Mouse (Mus musculus) stomach, embryonic 16.5 days (tissue): ENCODE data around the gene Pcnx. TPM values are rescaled to one million over a fixed set of nuclear protein-coding genes. Genes with fewer than 3 reads are reported as not detected.

Source experiments
- ATAC-seq: fragments of 200-750 bp; cut with Nextera tagmentation; 2 replicates; pipeline ENCODE4 v1.8.0; 2017; ENCODE audit warnings: moderate number of reproducible peaks, moderate TSS enrichment; ENCODE audit not compliant: insufficient read depth, low FRiP score
- H3K27ac ChIP-seq: fragments of 300-500 bp; sonication (generic); 2 replicates; pipeline ENCODE4 v1.5.1; 2014; ENCODE audit warnings: low read length
- H3K27me3 ChIP-seq: fragments of 300-500 bp; sonication (generic); 2 replicates; pipeline ENCODE4 v1.6.1; 2014; ENCODE audit warnings: low read length, control low read depth, mixed read lengths; ENCODE audit not compliant: control insufficient read depth, insufficient read depth
- H3K36me3 ChIP-seq: fragments of 300-500 bp; sonication (generic); 2 replicates; pipeline ENCODE4 v1.6.1; 2014; ENCODE audit warnings: low read length; ENCODE audit not compliant: control insufficient read depth, insufficient read depth
- H3K4me1 ChIP-seq: fragments of 300-500 bp; sonication (generic); 2 replicates; pipeline ENCODE4 v1.6.1; 2014; ENCODE audit warnings: low read length, control low read depth, mixed read lengths; ENCODE audit not compliant: control insufficient read depth, insufficient read depth
- H3K4me2 ChIP-seq: fragments of 300-500 bp; sonication (generic); 2 replicates; pipeline ENCODE4 v1.6.1; 2014; ENCODE audit warnings: low read depth, low read length, mixed read lengths
- H3K4me3 ChIP-seq: fragments of 300-500 bp; sonication (generic); replicated peaks from 2 replicates; pipeline ENCODE4 v1.5.1; 2014; ENCODE audit warnings: mild to moderate bottlenecking, low read length
- H3K9ac ChIP-seq: fragments of 300-500 bp; sonication (generic); 2 replicates; pipeline ENCODE4 v1.6.1; 2014; ENCODE audit warnings: low read length
- H3K9me3 ChIP-seq: fragments of 300-500 bp; sonication (generic); replicated peaks from 2 replicates; pipeline ENCODE4 v1.6.1; 2016; ENCODE audit warnings: low read length, control low read depth; ENCODE audit not compliant: control insufficient read depth
- WGBS: fragments of 180-500 bp; shearing (Covaris S2); extraction: QIAGEN DNeasy Blood & Tissue Kit; methylation state at CpG from one replicate; pipeline ENCODE4 v1.1.7; 2014; 5-methylcytosine and 5-hydroxymethylcytosine counted together
- polyA plus RNA-seq: library from polyadenylated mRNA; unstranded; fragments of >200 nt; fragmentation: Nextera tagmentation; extraction: Ambion mirVana; gene quantifications from 2 replicates; pipeline ENCODE4 v1.2.1, GENCODE M21; 2015

The Pcnx gene
- polyA plus RNA-seq, 1 experiment from 2014 or later = 10.3 TPM

DNA sequence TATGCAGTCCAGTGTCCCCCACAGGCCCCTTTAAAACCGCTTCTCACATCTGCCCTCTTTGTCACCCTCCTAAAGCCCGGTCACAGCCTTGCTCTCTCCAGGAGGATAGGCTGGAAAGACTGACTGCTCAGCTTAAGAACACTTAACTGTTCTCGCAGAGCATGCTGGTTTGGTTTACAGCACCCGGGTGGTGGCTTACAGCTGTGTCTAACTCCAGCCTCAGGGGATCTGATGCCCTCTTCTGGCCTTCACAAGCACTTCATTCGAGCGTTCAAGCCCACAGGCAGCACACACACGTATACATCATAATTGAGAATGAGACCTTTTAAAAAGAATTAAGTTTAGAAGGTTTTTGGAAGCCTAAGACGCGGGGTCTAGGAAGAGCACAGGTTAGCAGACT, 81.4 kb downstream of the Pcnx start:
- Histone ChIP-seq H3K9ac (no peak overlapping the region), H3K27ac (no peak overlapping the region), H3K36me3 (no peaks in the 10 kb centered on the region), H3K4me3 (no peak overlapping the region), H3K4me2 (no peak overlapping the region), H3K27me3 (no peaks in the 10 kb centered on the region), H3K4me1 (peaks cover 19% of the 10 kb centered on the region), H3K9me3 (no peaks in the 10 kb centered on the region)
- WGBS = 87% methylated on average over 9 of the region's 9 CpGs
- ATAC-seq = no peak

- Histone ChIP-seq H3K4me3 (no peak overlapping the region), H3K36me3 (no peaks in the 10 kb centered on the region), H3K4me1 (peaks cover 19% of the 10 kb centered on the region), H3K9me3 (no peaks in the 10 kb centered on the region), H3K27ac (peak overlapping the region; percentile 34; the same call in 1 of the 2 replicates), H3K27me3 (no peaks in the 10 kb centered on the region), H3K9ac (no peak overlapping the region), H3K4me2 (no peak overlapping the region)
- ATAC-seq = no peak
- 52% methylated on average over 12 of the region's 12 CpGs for WGBS
These were observed 83.7 kb downstream of the Pcnx start for GRCm38 (mm10) chr12:81943331-81944062.

DNA sequence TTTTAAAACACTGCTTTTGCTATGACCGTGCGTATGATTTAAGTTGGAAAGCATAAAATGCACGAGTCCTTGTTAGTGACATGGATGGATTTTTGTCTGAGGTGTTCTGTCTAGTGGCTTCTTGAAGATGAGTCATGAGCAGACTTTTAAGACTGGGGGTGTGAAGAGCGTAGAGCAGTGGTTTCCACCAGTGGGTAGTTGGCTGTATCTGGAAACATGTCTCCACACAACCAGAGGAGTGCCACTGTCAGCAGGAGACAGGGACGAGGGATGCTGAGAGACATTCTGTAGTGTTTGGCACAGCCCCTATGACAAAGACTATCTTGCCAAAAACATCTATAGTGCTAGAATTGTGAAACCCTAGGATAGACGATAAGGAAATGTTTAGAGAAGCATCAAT, 89.2 kb downstream of the Pcnx start:
- no peaks in the 10 kb centered on the region for H3K9me3 ChIP-seq
- 83% methylated on average over 6 of the region's 6 CpGs for WGBS
- H3K27me3 ChIP-seq = no peaks in the 10 kb centered on the region
- peaks cover 6% of the 10 kb centered on the region for H3K4me1 ChIP-seq
- H3K36me3 ChIP-seq = 0 out of 2 replicates have a peak, but pooled peaks cover 4% of the 10 kb centered on the region
- no peak overlapping the region for H3K9ac ChIP-seq
- no peak overlapping the region for H3K4me2 ChIP-seq
- H3K27ac ChIP-seq = no peak overlapping the region
- H3K4me3 ChIP-seq = no peak overlapping the region
- no peak for ATAC-seq

DNA sequence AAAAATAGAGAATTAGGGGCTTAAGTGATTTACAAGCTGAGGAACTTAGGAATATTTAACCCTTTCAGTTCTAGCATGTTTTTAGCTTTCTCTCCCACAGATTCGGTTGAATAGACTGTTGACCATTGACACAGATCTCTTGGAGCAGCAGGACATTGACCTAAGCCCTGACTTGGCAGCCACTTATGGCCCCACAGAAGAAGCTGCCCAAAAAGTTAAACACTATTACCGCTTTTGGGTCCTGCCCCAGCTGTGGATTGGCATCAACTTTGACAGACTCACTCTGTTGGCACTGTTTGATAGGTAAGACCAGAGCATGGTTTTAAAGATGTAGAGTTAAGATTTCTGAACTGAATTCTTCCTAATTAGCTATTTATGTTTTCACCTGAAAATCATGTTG, 90.2 kb downstream of the Pcnx start:
- Histone ChIP-seq H3K9ac (no peak overlapping the region), H3K27ac (no peak overlapping the region), H3K4me3 (no peak overlapping the region), H3K4me2 (no peak overlapping the region), H3K9me3 (no peaks in the 10 kb centered on the region), H3K36me3 (0 out of 2 replicates have a peak, but pooled peaks cover 4% of the 10 kb centered on the region), H3K4me1 (0 out of 2 replicates have a peak, but pooled peaks cover 4% of the 10 kb centered on the region), H3K27me3 (no peaks in the 10 kb centered on the region)
- 93% methylated on average over 2 of the region's 2 CpGs for WGBS
- ATAC-seq = no peak

DNA sequence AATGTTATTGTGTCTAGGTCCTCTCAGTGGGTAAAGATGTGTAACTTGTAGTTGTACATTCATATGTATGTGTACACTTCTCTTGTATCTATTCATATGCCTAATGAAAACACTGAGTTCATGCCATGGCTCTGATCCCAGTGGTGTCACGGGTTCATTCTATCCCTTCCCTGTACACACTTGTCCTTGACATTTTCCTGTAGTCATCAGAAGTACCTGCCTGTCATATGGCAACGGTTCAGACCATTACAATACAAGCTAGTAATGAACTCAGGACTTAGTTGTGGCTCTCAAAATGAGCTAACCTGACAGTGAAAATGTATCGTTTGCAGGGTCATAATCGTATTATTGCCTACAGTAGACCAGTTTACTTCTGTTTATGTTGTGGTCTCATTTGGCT, 98.5 kb downstream of the Pcnx start:
- no peaks in the 10 kb centered on the region for H3K9me3 ChIP-seq
- no peaks in the 10 kb centered on the region for H3K27me3 ChIP-seq
- H3K36me3 ChIP-seq = no peaks in the 10 kb centered on the region
- no peak overlapping the region for H3K4me3 ChIP-seq
- no peak overlapping the region for H3K27ac ChIP-seq
- no peak overlapping the region for H3K4me2 ChIP-seq
- H3K9ac ChIP-seq = no peak overlapping the region
- WGBS = 87% methylated on average over 4 of the region's 4 CpGs
- ATAC-seq = no peak
- no peaks in the 10 kb centered on the region for H3K4me1 ChIP-seq

DNA sequence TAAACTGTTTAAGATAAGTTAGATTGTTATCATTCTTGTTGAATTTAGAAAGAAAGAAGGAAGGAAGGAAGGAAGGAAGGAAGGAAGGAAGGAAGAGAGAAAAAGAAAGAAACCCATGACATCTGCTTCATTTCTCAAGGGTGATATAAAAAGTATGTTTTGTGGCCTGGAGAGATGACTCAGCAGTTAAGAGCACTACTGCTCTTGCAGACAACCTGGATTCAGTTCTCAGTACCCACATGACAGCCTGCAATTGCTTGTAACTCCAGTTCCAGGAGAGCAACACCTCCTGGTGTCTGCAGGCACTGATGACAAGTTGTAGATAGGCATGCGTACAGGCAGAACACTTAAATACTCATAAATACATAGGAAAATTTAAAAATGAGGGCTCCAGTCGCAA, 105.6 kb downstream of the Pcnx start:
- ATAC-seq = no peak
- Histone ChIP-seq H3K4me3 (no peak overlapping the region), H3K4me2 (no peak overlapping the region), H3K9ac (no peak overlapping the region), H3K27ac (no peak overlapping the region), H3K36me3 (no peaks in the 10 kb centered on the region; the same call in 1 of the 2 replicates), H3K27me3 (no peaks in the 10 kb centered on the region), H3K4me1 (no peaks in the 10 kb centered on the region), H3K9me3 (no peaks in the 10 kb centered on the region)
- 83% methylated on average over 2 of the region's 2 CpGs for WGBS

GRCm38 (mm10) chr12:81971042-81971883, 111.4 kb downstream of the Pcnx start:
- WGBS = 84% methylated on average over 19 of the region's 19 CpGs
- Histone ChIP-seq H3K9ac (no peak overlapping the region), H3K27me3 (no peaks in the 10 kb centered on the region), H3K4me2 (no peak overlapping the region), H3K27ac (no peak overlapping the region), H3K4me1 (no peaks in the 10 kb centered on the region), H3K4me3 (no peak overlapping the region), H3K9me3 (no peaks in the 10 kb centered on the region), H3K36me3 (peaks cover 3% of the 10 kb centered on the region; the same call in 1 of the 2 replicates)
- ATAC-seq = no peak

- no peak for ATAC-seq
- peaks cover 3% of the 10 kb centered on the region; the same call in 1 of the 2 replicates for H3K36me3 ChIP-seq
- no peak overlapping the region for H3K4me3 ChIP-seq
- no peak overlapping the region for H3K4me2 ChIP-seq
- H3K27me3 ChIP-seq = no peaks in the 10 kb centered on the region
- H3K9me3 ChIP-seq = no peaks in the 10 kb centered on the region
- no peak overlapping the region for H3K27ac ChIP-seq
- no peak overlapping the region for H3K9ac ChIP-seq
- H3K4me1 ChIP-seq = no peaks in the 10 kb centered on the region
- 87% methylated on average over 8 of the region's 8 CpGs for WGBS
These were observed 112.1 kb downstream of the Pcnx start for GRCm38 (mm10) chr12:81971884-81972362.

DNA sequence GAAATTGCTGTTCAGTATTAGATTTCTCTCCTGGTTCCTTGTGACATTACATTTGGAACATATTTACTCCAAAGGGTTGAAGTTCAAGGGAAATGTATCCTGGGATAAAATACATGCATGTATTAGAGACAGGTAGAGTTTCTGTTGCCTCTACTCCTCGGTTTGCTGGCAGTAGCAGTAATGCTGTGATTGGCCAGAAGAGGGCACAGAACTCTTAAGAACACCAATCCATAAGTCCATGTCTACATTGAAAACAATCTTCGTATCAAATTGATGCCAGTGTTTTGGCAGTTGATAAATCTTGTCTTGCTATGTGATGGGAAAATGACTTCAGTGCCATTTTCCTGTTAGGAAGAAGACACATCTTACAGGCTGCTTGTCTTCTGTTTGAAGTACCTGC, 115.0 kb downstream of the Pcnx start:
- no peak overlapping the region for H3K4me2 ChIP-seq
- no peak overlapping the region for H3K9ac ChIP-seq
- no peaks in the 10 kb centered on the region for H3K4me1 ChIP-seq
- H3K4me3 ChIP-seq = no peak overlapping the region
- H3K9me3 ChIP-seq = no peaks in the 10 kb centered on the region
- peaks cover 4% of the 10 kb centered on the region for H3K36me3 ChIP-seq
- no peak for ATAC-seq
- no peaks in the 10 kb centered on the region for H3K27me3 ChIP-seq
- H3K27ac ChIP-seq = no peak overlapping the region
- WGBS = 55% methylated on average over 2 of the region's 2 CpGs
